Mouse (Mus musculus): ENCODE data around the gene 2010111I01Rik.

- TF ChIP-seq POLR2A (IDR thresholded peaks at IDR 0.05; ENCODE audit: insufficient read depth, low read depth, low read length), result no peak
- no peak for TF ChIP-seq EP300 (IDR thresholded peaks at IDR 0.05; ENCODE audit: insufficient read depth, low read depth, low read length)
Observed at GRCm38 (mm10) chr13:63324978-63325848, 360.5 kb downstream of the 2010111I01Rik start.

Measured in heart, adult 2 months (tissue).